Comparison of ENCODE assay signal across 21 mouse cellular contexts in genomic region chr1:175300404-175300803, GRCm38 (mm10).
DNase-seq lines count a peak whose midpoint lies in the region; ATAC-seq and TF ChIP-seq lines count a peak whose summit lies in the region.
"Had no signal": no experiment of that assay in that cellular context is flagged by ENCODE, and none has a peak within 500 bp of the region (broad histone marks: within the 10 kb centered on the region; RNA-seq: fewer than 3 reads in every experiment).

No protein-coding gene starts in this region.

- no peak for TF ChIP-seq CTCF in layer of hippocampus, adult 2 months (conservative IDR thresholded peaks at IDR 0.05)
- no peak for TF ChIP-seq CTCF in brain, embryonic 14.5 days (IDR thresholded peaks at IDR 0.05; ENCODE audit: borderline replicate concordance, extremely low read depth, insufficient read depth, insufficient read length)

- no peaks in the 10 kb centered on the region for H3K36me3 ChIP-seq in forebrain, embryonic 14.5 days (ENCODE audit: control insufficient read depth, insufficient read depth, low read length)
- no peaks in the 10 kb centered on the region for H3K36me3 ChIP-seq in forebrain, embryonic 11.5 days (ENCODE audit: control insufficient read depth, insufficient read depth, low read length)
- H3K36me3 ChIP-seq: embryonic facial prominence, embryonic 13.5 days; heart, embryonic 10.5 days; hindbrain, embryonic 12.5 days; intestine, embryonic 15.5 days had no signal

- H3K9ac ChIP-seq in forebrain, embryonic 14.5 days (ENCODE audit: low read length), result no peak overlapping the region
- H3K9ac ChIP-seq in forebrain, embryonic 11.5 days (ENCODE audit: low read length), result no peak overlapping the region
- H3K9ac ChIP-seq: embryonic facial prominence, embryonic 13.5 days; hindbrain, embryonic 12.5 days; intestine, embryonic 15.5 days had no signal

- H3K9me3 ChIP-seq in forebrain, embryonic 14.5 days (replicated peaks; ENCODE audit: control insufficient read depth, low read length), result no peaks in the 10 kb centered on the region
- no peaks in the 10 kb centered on the region; the same call in 1 of the 2 replicates for H3K9me3 ChIP-seq in forebrain, embryonic 11.5 days (ENCODE audit: control insufficient read depth, low read length)
- H3K9me3 ChIP-seq: embryonic facial prominence, embryonic 13.5 days; heart, embryonic 10.5 days; hindbrain, embryonic 12.5 days; intestine, embryonic 15.5 days had no signal

- H3K27ac ChIP-seq in forebrain, embryonic 14.5 days (ENCODE audit: low read depth, low read length), result no peak overlapping the region
- H3K27ac ChIP-seq in forebrain, embryonic 11.5 days (ENCODE audit: low read depth, low read length), result no peak overlapping the region
- peak overlapping the region; percentile 43; the same call in 1 of the 2 replicates for H3K27ac ChIP-seq in layer of hippocampus, adult 2 months
- H3K27ac ChIP-seq: embryonic facial prominence, embryonic 13.5 days; heart, embryonic 10.5 days; hindbrain, embryonic 12.5 days; intestine, embryonic 15.5 days had no signal

- H3K4me3 ChIP-seq in forebrain, embryonic 14.5 days (ENCODE audit: low read depth, low read length), result no peak overlapping the region
- H3K4me3 ChIP-seq in forebrain, embryonic 11.5 days (ENCODE audit: low read depth, low read length), result no peak overlapping the region
- no peak overlapping the region for H3K4me3 ChIP-seq in layer of hippocampus, adult 2 months
- H3K4me3 ChIP-seq: embryonic facial prominence, embryonic 13.5 days; heart, embryonic 10.5 days; hindbrain, embryonic 12.5 days; intestine, embryonic 15.5 days had no signal

- H3K4me2 ChIP-seq in forebrain, embryonic 14.5 days (ENCODE audit: low read length), result no peak overlapping the region
- H3K4me2 ChIP-seq in forebrain, embryonic 11.5 days (ENCODE audit: low read depth, low read length, severe bottlenecking), result no peak overlapping the region
- H3K4me2 ChIP-seq: embryonic facial prominence, embryonic 13.5 days; hindbrain, embryonic 12.5 days; intestine, embryonic 15.5 days had no signal

- 19% methylated on average over 3 of the region's 3 CpGs for WGBS in forebrain, embryonic 14.5 days
- 46% methylated on average over 3 of the region's 3 CpGs for WGBS in forebrain, embryonic 11.5 days

- peak; percentile 49 for DNase-seq in forebrain, embryonic 14.5 days (ENCODE audit: low spot score)
- no peak for DNase-seq in forebrain, embryonic 11.5 days (ENCODE audit: low spot score)
- DNase-seq in layer of hippocampus, adult 2 months (ENCODE audit: low spot score in 2 of 2), result no peak
- no peak for DNase-seq in layer of hippocampus, postnatal 14 days (ENCODE audit: low spot score in 2 of 2)
- peak; percentile 65 for DNase-seq in brain, embryonic 14.5 days (ENCODE audit: low read depth)
- peak; percentile 4 for DNase-seq in gonadal fat pad, adult 2 months (ENCODE audit: low read depth)
- no peak for DNase-seq in lung, postnatal 4 days
- no peak for DNase-seq in spleen, postnatal 36 days (ENCODE audit: low spot score in 2 of 2)
- DNase-seq: adrenal gland, postnatal 14 days; cerebellum, adult 2 months; cerebellum, postnatal 25 days; gastrocnemius, postnatal 36 days; heart, postnatal 4 days; kidney, adult 18-20 months had no signal

- no peak for TF ChIP-seq POLR2A in brain, embryonic 14.5 days (IDR thresholded peaks at IDR 0.05; ENCODE audit: borderline replicate concordance, extremely low read depth, insufficient read depth, insufficient read length, poor library complexity, severe bottlenecking)

- 0 out of 2 replicates have a peak, but pooled peaks cover 3% of the 10 kb centered on the region for H3K4me1 ChIP-seq in forebrain, embryonic 14.5 days (ENCODE audit: control insufficient read depth, insufficient read depth, low read length)
- no peaks in the 10 kb centered on the region; the same call in 1 of the 2 replicates for H3K4me1 ChIP-seq in forebrain, embryonic 11.5 days (replicated peaks; ENCODE audit: control insufficient read depth, insufficient read depth, low read length)
- H3K4me1 ChIP-seq: embryonic facial prominence, embryonic 13.5 days; heart, embryonic 10.5 days; hindbrain, embryonic 12.5 days; intestine, embryonic 15.5 days had no signal

- ATAC-seq in forebrain, embryonic 14.5 days, result peak; percentile 52
- no peak for ATAC-seq in forebrain, embryonic 11.5 days (replicated peaks; ENCODE audit: low FRiP score)
- ATAC-seq: activated CD4-positive, CD25-positive, alpha-beta regulatory T cell, adult 4 months; intestine, embryonic 15.5 days; Patski had no signal

- H3K27me3 ChIP-seq in forebrain, embryonic 14.5 days (replicated peaks; ENCODE audit: control insufficient read depth, insufficient read depth, low read length), result no peaks in the 10 kb centered on the region
- H3K27me3 ChIP-seq in forebrain, embryonic 11.5 days (ENCODE audit: control insufficient read depth, insufficient read depth, low read length), result no peaks in the 10 kb centered on the region
- H3K27me3 ChIP-seq: CH12.LX; embryonic facial prominence, embryonic 13.5 days; hindbrain, embryonic 12.5 days; intestine, embryonic 15.5 days; Patski had no signal

Comparison
In these comparisons a context has a peak if more than half of its experiments do, and no peak if none do; other contexts are left out.
1. DNase-seq: peak in forebrain, embryonic 14.5 days (single experiment), brain, embryonic 14.5 days (single experiment) and gonadal fat pad, adult 2 months (single experiment); none in forebrain, embryonic 11.5 days (single experiment), layer of hippocampus, adult 2 months (0 of 2), layer of hippocampus, postnatal 14 days (0 of 2), lung, postnatal 4 days (0 of 2) and spleen, postnatal 36 days (0 of 2).